Mouse (Mus musculus) G1E (cell line): ENCODE measurements at regions not wholly inside any gene's neighbourhood (a gene's known extent, or its start where the extent isn't known, plus 50 kb on each side); places are given as distances from the start of the nearest gene placed in this dataset.

ENCODE experiments used
- CTCF ChIP-seq: IDR thresholded peaks from 2 replicates; pipeline ENCODE4 v1.5.1; 2012; ENCODE audit warnings: low read depth, low read length, inconsistent platforms, mixed read lengths
- GATA1 ChIP-seq: IDR thresholded peaks from 2 replicates; pipeline ENCODE4 v1.6.1; 2012; ENCODE audit warnings: borderline replicate concordance, low read length, inconsistent platforms, mixed read lengths

GRCm38 (mm10) chr6:143635043-143635442 is 468.0 kb downstream of the Etnk1 start:
- TF ChIP-seq CTCF (no peak), GATA1 (no peak)
